Mouse (Mus musculus) right cerebral cortex, adult 18-20 months (tissue): Measurements from ENCODE around the gene Srp14.

Experiments
- DNase-seq: peaks from one replicate; pipeline ENCODE4 v3.0.0; 2022; ENCODE audit warnings: mixed read lengths

Gene Srp14

DNA sequence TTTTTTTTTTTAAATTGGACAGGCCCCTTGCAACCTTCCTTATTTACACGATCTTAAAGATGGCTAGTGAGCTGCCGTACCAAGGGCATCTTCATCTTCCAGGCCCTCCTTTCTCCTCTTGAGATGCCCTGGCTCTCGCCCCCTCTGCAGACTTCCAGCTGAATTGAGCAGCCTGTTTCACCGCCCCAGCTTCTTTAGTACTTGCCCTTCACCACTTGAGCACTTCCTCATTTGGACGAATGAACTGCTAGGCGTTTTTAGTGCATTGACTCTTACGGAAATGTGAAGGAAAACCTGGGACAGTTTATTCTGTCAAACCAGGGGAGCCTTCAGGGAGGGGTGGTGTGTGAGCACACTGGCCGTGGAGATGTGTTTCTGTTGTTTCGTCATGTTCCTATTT lies 50.2 kb downstream of the Srp14 start:
- no peak for DNase-seq

DNA sequence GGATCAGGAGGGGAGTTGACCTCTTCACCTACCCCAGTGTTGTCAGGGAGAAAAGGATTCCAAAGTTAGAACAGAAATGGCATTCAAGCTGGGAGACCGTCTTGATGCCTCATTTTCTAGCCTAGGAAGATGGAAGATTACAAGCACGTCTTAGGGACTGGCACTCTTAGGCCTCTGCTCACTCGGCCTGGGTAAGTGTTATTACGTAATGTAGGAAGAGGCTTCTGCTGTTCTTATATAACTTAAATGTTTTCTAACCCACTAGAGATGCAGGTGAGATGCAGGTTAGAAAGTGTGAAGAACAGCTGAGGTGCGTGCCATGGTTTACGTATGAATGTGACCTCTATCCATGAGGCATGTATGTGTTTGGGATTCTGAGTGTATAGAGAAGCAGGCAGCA lies 51.2 kb downstream of the Srp14 start:
- no peak for DNase-seq
